Mouse (Mus musculus): ENCODE measurements around the gene Pdzd8. TPM values are rescaled to one million over a fixed set of nuclear protein-coding genes. Genes with fewer than 3 reads are reported as not detected.

The Pdzd8 gene
- polyA plus RNA-seq, 1 experiment: 5.6 TPM

DNA sequence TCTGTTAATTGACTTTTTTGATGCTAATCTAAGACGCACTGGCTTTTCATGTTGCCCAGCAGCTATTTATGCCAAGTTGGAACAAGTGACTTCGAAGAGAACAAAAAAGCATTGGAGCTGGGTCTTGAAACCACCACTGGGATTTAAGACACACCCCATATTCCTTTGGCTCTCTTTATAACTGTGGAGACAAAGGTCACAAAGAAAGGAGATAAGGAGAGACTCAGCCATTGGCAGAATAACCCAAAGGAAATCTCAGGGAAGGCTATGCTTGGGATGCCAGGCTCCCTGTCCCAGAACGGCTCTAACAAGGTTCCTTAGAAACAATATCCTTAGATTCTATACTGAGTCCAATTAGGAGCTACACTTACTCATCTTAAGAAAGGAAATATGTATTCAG, 21.1 kb upstream of the Pdzd8 start:
- H3K36me3 ChIP-seq (ENCODE audit: control insufficient read depth, insufficient read depth, low read length): no peaks in the 10 kb centered on the region
- no peaks in the 10 kb centered on the region for H3K27me3 ChIP-seq (replicated peaks; ENCODE audit: control insufficient read depth, insufficient read depth, low read length)
- TF ChIP-seq POLR2A (IDR thresholded peaks at IDR 0.05; ENCODE audit: low read depth, low read length) (no peak), CTCF (conservative IDR thresholded peaks at IDR 0.05; ENCODE audit: insufficient read depth, insufficient read length, low read depth, low read length) (no peak)
- H3K4me1 ChIP-seq (ENCODE audit: control insufficient read depth, insufficient read depth, low read length): no peaks in the 10 kb centered on the region
- no peak overlapping the region for H3K4me3 ChIP-seq (ENCODE audit: insufficient read depth, low read depth, low read length)
- no peak for DNase-seq
- 65% methylated on average over 3 of the region's 3 CpGs for WGBS
- H3K27ac ChIP-seq (ENCODE audit: insufficient read depth, low read depth, low read length): no peak overlapping the region

- H3K27ac ChIP-seq (ENCODE audit: insufficient read depth, low read depth, low read length): no peak overlapping the region
- no peaks in the 10 kb centered on the region for H3K27me3 ChIP-seq (replicated peaks; ENCODE audit: control insufficient read depth, insufficient read depth, low read length)
- no peak for DNase-seq
- 81% methylated on average over 3 of the region's 3 CpGs for WGBS
- no peak overlapping the region for H3K4me3 ChIP-seq (ENCODE audit: insufficient read depth, low read depth, low read length)
- no peaks in the 10 kb centered on the region for H3K4me1 ChIP-seq (ENCODE audit: control insufficient read depth, insufficient read depth, low read length)
- no peaks in the 10 kb centered on the region for H3K36me3 ChIP-seq (ENCODE audit: control insufficient read depth, insufficient read depth, low read length)
- TF ChIP-seq POLR2A (IDR thresholded peaks at IDR 0.05; ENCODE audit: low read depth, low read length): no peak
- no peak for TF ChIP-seq CTCF (conservative IDR thresholded peaks at IDR 0.05; ENCODE audit: insufficient read depth, insufficient read length, low read depth, low read length)
These were observed 18.1 kb upstream of the Pdzd8 start for GRCm38 (mm10) chr19:59363666-59364065.

GRCm38 (mm10) chr19:59362646-59363045, 17.1 kb upstream of the Pdzd8 start:
- no peak for DNase-seq
- H3K36me3 ChIP-seq (ENCODE audit: control insufficient read depth, insufficient read depth, low read length): no peaks in the 10 kb centered on the region
- no peak overlapping the region for H3K27ac ChIP-seq (ENCODE audit: insufficient read depth, low read depth, low read length)
- H3K27me3 ChIP-seq (replicated peaks; ENCODE audit: control insufficient read depth, insufficient read depth, low read length): no peaks in the 10 kb centered on the region
- TF ChIP-seq POLR2A (IDR thresholded peaks at IDR 0.05; ENCODE audit: low read depth, low read length) (no peak), CTCF (conservative IDR thresholded peaks at IDR 0.05; ENCODE audit: insufficient read depth, insufficient read length, low read depth, low read length) (no peak)
- no peaks in the 10 kb centered on the region for H3K4me1 ChIP-seq (ENCODE audit: control insufficient read depth, insufficient read depth, low read length)
- no peak overlapping the region for H3K4me3 ChIP-seq (ENCODE audit: insufficient read depth, low read depth, low read length)
- 67% methylated on average over 6 of the region's 6 CpGs for WGBS

GRCm38 (mm10) chr19:59360486-59360896, 14.9 kb upstream of the Pdzd8 start:
- Histone ChIP-seq H3K27me3 (replicated peaks; ENCODE audit: control insufficient read depth, insufficient read depth, low read length) (no peaks in the 10 kb centered on the region), H3K4me1 (ENCODE audit: control insufficient read depth, insufficient read depth, low read length) (no peaks in the 10 kb centered on the region), H3K27ac (ENCODE audit: insufficient read depth, low read depth, low read length) (no peak overlapping the region), H3K4me3 (ENCODE audit: insufficient read depth, low read depth, low read length) (no peak overlapping the region), H3K36me3 (ENCODE audit: control insufficient read depth, insufficient read depth, low read length) (no peaks in the 10 kb centered on the region)
- no peak for DNase-seq
- no peak for TF ChIP-seq CTCF (conservative IDR thresholded peaks at IDR 0.05; ENCODE audit: insufficient read depth, insufficient read length, low read depth, low read length)
- TF ChIP-seq POLR2A (IDR thresholded peaks at IDR 0.05; ENCODE audit: low read depth, low read length): no peak
- WGBS: 89% methylated on average over 2 of the region's 2 CpGs

DNA sequence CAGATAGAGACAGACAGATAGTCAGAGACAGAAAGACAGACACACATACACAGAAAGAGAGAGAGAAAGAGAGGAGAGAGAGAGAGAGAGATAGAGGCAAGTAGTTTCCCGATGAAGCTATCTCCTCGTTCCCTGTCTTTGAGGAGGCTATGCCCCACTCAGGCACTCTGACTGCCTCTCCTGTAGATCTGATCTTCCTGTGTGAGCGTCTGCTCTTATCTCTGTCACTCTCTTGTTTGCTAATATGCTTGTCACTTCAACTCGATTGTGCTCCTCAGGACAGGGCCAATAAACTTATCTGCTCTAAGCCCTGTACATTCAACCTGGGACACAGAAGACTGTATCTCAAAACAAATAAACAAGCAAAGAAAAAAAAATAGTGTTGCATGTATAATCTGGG, 13.6 kb upstream of the Pdzd8 start:
- no peak for DNase-seq
- no peaks in the 10 kb centered on the region for H3K27me3 ChIP-seq (replicated peaks; ENCODE audit: control insufficient read depth, insufficient read depth, low read length)
- no peaks in the 10 kb centered on the region for H3K4me1 ChIP-seq (ENCODE audit: control insufficient read depth, insufficient read depth, low read length)
- 81% methylated on average over 4 of the region's 4 CpGs for WGBS
- TF ChIP-seq CTCF (conservative IDR thresholded peaks at IDR 0.05; ENCODE audit: insufficient read depth, insufficient read length, low read depth, low read length) (no peak), POLR2A (IDR thresholded peaks at IDR 0.05; ENCODE audit: low read depth, low read length) (no peak)
- no peaks in the 10 kb centered on the region for H3K36me3 ChIP-seq (ENCODE audit: control insufficient read depth, insufficient read depth, low read length)
- H3K27ac ChIP-seq (ENCODE audit: insufficient read depth, low read depth, low read length): no peak overlapping the region
- H3K4me3 ChIP-seq (ENCODE audit: insufficient read depth, low read depth, low read length): no peak overlapping the region

DNA sequence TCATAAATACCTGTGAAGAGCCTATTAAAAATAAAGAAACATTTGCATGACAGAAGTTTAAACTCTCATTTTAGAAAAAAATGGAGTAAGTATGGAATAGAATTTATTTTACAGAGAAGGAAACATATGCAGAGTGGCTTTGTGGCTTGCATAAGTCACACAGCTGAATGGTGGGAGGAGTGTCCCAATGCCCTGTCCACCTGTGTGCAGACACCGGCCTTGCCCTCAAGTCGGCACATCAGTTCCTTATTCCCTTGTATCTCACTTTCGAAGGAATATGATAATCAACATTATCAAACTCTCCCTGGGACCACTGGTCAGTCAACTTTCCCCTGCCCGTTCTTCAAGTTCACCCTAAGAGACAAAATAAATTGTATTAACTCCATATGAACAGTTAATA, 12.3 kb upstream of the Pdzd8 start:
- Histone ChIP-seq H3K4me3 (ENCODE audit: insufficient read depth, low read depth, low read length) (no peak overlapping the region), H3K27ac (ENCODE audit: insufficient read depth, low read depth, low read length) (no peak overlapping the region), H3K27me3 (replicated peaks; ENCODE audit: control insufficient read depth, insufficient read depth, low read length) (no peaks in the 10 kb centered on the region), H3K4me1 (ENCODE audit: control insufficient read depth, insufficient read depth, low read length) (no peaks in the 10 kb centered on the region), H3K36me3 (ENCODE audit: control insufficient read depth, insufficient read depth, low read length) (no peaks in the 10 kb centered on the region)
- WGBS: 80% methylated on average over 4 of the region's 4 CpGs
- DNase-seq: no peak
- TF ChIP-seq CTCF (conservative IDR thresholded peaks at IDR 0.05; ENCODE audit: insufficient read depth, insufficient read length, low read depth, low read length): no peak
- no peak for TF ChIP-seq POLR2A (IDR thresholded peaks at IDR 0.05; ENCODE audit: low read depth, low read length)

DNA sequence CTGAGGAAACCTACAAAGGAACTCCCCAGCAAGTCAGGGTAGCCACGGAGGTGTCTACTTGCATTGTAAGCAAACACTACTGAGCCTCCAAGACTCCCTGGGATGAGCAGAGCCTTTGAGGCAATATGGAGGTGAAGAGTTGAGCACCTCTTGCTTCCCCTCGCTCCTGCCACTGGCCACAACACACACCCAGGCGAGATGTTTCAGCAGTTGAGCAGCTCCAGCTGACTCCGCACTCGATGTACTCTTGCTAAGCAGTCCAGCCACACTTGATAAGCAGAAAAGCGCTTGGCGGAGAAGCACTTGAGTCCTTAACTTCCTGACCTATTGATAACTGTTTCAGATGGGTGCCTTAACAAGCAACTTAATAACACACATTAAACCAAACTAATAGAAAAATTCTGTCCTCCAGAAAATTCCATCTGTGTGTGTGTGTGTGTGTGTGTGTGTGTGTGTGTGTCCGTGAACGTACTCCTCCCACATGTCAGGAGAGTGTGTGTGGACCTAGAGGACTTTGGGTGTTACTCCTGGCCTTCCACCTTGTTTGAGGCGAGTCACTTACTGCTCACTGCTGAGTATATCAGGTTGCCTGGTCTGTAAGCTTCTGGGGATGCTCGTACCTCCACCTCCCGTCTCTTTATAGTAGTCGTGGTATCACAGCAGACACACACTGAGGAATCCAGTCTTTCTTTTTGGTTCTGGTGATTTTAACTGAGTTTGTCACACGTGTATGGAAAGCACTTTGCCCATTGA, 11.4 kb upstream of the Pdzd8 start:
- Histone ChIP-seq H3K36me3 (ENCODE audit: control insufficient read depth, insufficient read depth, low read length) (no peaks in the 10 kb centered on the region), H3K27me3 (replicated peaks; ENCODE audit: control insufficient read depth, insufficient read depth, low read length) (no peaks in the 10 kb centered on the region), H3K27ac (ENCODE audit: insufficient read depth, low read depth, low read length) (no peak overlapping the region), H3K4me3 (ENCODE audit: insufficient read depth, low read depth, low read length) (no peak overlapping the region), H3K4me1 (ENCODE audit: control insufficient read depth, insufficient read depth, low read length) (no peaks in the 10 kb centered on the region)
- no peak for DNase-seq
- 69% methylated on average over 14 of the region's 14 CpGs for WGBS
- TF ChIP-seq CTCF (conservative IDR thresholded peaks at IDR 0.05; ENCODE audit: insufficient read depth, insufficient read length, low read depth, low read length): no peak
- no peak for TF ChIP-seq POLR2A (IDR thresholded peaks at IDR 0.05; ENCODE audit: low read depth, low read length)
